ENCODE assay signal across 8 mouse cellular contexts in genomic region chr5:106365094-106365493, GRCm38 (mm10).
DNase-seq lines count a peak whose midpoint lies in the region.

No protein-coding gene starts in this region.

- DNase-seq in kidney, postnatal 36 days = peak; percentile 5 to 11
- DNase-seq in kidney, postnatal 25 days = no peak
- DNase-seq in ES-CJ7 (ENCODE audit: low read depth, low spot score) (peak; percentile 30), ZHBTc4 (ENCODE audit: low read depth, low spot score) (peak; percentile 46)
- peak; percentile 37 for DNase-seq in induced T-regulatory cell, adult 2 months (ENCODE audit: low read depth)
- DNase-seq in left cerebral cortex, postnatal 36 days (ENCODE audit: low spot score in 2 of 2) = no peak
- DNase-seq in neural tube, embryonic 10.5 days (ENCODE audit: extremely low spot score, low spot score) = no peak
- no peak for DNase-seq in testis, postnatal 14 days (ENCODE audit: low spot score)

- intact Hi-C loops in left cerebral cortex, postnatal 36 days (cut with DNase I) = no loop called here

Comparison
In these comparisons a context has a peak if more than half of its experiments do, and no peak if none do; other contexts are left out.
1. DNase-seq: peak in kidney, postnatal 36 days (2 of 2), ES-CJ7 (single experiment), ZHBTc4 (single experiment) and induced T-regulatory cell, adult 2 months (single experiment); none in kidney, postnatal 25 days (0 of 2), left cerebral cortex, postnatal 36 days (0 of 2), neural tube, embryonic 10.5 days (single experiment) and testis, postnatal 14 days (single experiment).